Mouse (Mus musculus) cerebellum, postnatal 14 days (tissue): ENCODE results near the gene Zmynd11.
"Not testable (repeated sequence)": the region's sequence is repeated elsewhere in the genome, so short reads cannot be mapped to it uniquely, and the experiment has no call there.

Experiments
- DNase-seq, 2 experiments: peaks; one replicate each; pipeline ENCODE4 v3.0.0; 2021; ENCODE audit warnings: mixed read lengths in 2 of 2

Zmynd11 gene

GRCm38 (mm10) chr13:9764646-9765536, at the start of gene Zmynd11:
Gene Zmynd11 (minus strand): TSS chr13:9765330.
- DNase-seq = peak; percentile 75 to 79

- DNase-seq = peak; percentile 35 to 41
Observed at GRCm38 (mm10) chr13:9795889-9796631, 30.9 kb upstream of the Zmynd11 start.

DNA sequence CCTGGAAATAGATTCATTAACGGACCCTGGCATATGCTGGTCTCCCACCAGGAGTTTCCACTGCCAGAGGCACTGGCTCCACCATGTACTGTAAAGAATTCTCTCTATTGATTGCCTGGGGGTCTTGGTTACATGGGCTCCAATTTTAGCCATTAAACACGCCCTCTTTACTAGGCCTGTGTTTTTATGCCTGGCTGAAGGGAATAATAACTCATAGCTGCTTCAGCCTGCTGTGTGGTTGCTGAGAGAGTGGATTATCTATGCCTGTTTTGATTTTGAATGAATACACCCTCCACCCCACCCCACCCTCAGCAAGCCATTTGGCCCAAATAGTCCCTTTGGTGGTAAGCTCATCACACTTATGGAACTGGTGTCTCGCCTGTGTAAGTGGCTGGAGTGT, 20.9 kb upstream of the Zmynd11 start:
- DNase-seq = no peak

DNA sequence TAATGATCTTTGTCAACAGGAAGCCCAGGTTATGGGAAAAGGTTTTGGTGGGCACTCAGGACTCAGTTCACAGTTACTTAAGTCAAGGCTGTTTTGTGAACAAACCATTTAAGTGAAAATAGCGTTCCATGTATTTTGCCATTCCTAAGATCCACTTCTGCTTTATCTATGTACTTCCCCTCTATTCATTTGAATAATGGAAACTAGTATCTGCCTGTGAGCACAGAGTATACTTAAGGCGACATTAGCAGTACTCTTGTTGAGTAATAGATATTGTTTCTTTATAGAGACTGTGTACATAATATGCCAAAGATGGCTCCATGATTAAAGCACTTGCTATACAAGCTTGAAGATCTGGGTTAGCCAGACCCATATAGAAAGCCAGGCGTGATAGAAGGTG, 18.6 kb upstream of the Zmynd11 start:
- DNase-seq = no peak

GRCm38 (mm10) chr13:9775901-9776300, 10.8 kb upstream of the Zmynd11 start:
- DNase-seq = no peak

GRCm38 (mm10) chr13:9774077-9774476, 8.9 kb upstream of the Zmynd11 start:
- DNase-seq = no peak

DNA sequence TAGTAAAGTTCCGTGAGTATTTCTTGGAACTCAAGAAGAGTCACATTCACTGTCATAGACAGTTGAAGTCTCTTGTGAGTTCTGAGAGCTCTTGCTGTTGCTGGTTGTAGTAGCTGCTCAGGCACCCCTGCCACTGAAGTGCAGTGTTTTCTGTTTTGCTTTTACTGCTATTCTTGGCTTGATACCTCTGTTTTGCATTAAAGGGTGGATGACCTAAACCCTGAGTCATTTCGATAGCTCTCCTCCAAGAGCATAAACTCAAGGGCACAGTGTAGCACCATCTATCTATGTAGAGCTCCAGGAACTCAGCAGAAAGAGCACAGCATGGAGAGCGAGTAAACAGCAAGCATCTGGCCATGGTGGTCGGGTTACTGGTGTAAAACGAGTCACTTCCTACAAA, 2.1 kb upstream of the Zmynd11 start:
- DNase-seq = no peak

DNA sequence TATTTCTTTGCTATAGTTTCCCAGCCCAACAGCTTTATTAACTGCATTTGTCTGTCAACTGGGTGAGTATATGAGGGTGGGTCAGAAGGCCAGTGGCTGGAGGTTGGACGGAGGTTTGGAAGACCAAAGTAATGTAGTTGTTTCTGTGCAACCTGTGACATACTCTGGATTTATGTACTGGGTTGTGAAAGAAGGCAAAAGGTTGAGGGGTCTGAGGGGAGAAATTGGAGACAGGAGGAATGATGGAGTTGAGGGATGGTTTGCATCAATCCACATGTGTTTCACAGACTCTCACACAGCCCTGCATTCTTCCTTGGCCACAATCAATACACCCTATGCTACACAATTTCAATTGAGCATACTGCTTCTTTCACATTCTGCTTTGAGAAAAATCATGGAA, 1.4 kb upstream of the Zmynd11 start:
- DNase-seq = no peak

DNA sequence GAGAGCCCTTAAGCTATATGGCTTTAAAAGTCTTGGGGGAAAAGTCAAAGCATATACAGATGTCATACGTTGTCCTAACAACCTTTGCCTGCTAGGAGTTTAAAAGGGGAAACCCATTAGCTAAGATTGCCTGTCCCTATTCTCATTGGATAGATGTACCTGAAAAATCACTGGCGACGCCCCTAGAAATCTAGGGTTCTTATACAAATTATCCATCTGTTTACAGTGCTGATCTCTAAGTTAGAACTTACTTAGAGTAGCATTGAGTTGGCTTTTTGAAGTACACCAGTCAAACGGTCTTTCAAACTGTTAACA, 364 bp upstream of the Zmynd11 start:
- no peak for DNase-seq

- DNase-seq = peak; percentile 67 to 81
Observed at GRCm38 (mm10) chr13:9763828-9764645, 1.1 kb downstream of the Zmynd11 start.

DNA sequence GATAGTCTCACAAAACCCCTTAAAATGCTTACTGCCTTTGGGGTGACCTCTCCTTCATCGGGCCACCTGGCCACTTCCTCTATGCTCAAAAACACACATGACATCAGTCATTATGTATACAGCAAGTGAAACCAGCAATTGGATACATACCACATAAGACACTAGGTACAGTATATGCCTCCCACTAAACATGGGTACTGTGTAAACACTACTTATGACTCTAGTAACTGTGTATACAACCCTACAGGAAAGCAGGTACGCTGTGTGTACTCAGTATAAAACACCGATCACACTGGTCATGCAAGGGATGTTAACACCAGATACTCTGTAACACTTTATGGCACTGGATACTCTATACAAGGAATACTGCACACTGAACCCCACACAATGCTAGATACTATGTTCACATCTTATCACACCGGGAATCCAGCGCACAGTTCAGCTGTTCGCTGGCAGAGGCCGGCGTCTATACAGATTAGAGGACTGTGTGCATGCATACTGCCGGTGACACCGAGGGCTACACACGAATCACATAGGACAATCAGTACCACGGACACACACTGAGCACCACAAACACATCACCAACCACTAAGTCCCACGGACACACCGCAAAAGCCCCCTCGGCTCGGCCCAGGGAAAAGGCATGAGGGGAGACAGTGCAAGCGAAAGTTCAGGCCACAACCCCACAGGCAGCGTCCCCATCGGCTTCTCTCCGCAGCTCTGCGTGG, 1.9 kb downstream of the Zmynd11 start:
- DNase-seq = no peak

DNA sequence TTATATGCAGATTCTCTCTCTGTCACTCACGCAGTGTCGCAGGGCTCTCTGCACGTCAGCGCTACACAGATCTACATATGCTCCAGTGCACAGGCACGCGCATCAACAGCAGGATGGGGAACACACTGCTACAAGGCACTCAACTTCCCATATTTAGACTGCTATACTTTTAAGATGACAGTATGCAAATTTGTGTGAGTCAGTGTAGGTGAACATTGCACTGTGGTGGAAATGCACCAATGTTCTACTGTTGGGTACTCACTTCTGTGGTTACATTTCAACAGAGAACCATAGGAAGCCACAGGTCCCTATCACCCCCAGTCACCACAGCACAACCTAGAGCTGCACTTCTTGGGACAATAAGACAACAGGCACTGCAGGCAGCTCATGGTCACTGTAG, 5.1 kb downstream of the Zmynd11 start:
- DNase-seq = peak in 1 of 2 experiments; percentile 17

- DNase-seq = no peak
Observed at GRCm38 (mm10) chr13:9757842-9758491, 7.2 kb downstream of the Zmynd11 start.

DNA sequence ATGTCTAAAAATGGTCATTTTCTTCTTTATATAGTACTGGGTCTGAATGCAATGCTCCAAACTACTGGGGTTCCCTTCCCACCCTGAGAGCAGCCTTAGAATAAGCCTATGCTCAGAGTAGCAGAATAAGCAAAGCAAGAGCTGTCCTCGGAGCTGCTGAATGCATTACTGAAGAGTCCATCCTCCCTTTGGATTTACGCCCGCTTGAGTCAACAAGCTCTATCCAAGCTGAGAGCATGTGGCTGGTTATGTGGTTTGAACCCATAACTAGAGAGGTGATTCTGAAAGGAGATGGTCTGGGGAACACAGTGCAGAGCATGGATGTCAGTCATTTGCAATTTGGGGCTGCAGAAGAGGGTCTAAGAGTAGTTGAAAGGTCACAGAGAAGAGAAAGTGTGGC, 11.4 kb downstream of the Zmynd11 start:
- no peak for DNase-seq

- peak; percentile 63 to 69 for DNase-seq
Observed at GRCm38 (mm10) chr13:9750320-9750719, 14.8 kb downstream of the Zmynd11 start.

GRCm38 (mm10) chr13:9749796-9750195, 15.3 kb downstream of the Zmynd11 start:
- DNase-seq = no peak

GRCm38 (mm10) chr13:9738190-9738589, 26.9 kb downstream of the Zmynd11 start:
- no peak for DNase-seq

- no peak for DNase-seq
Observed at GRCm38 (mm10) chr13:9737024-9737423, 28.1 kb downstream of the Zmynd11 start.

DNA sequence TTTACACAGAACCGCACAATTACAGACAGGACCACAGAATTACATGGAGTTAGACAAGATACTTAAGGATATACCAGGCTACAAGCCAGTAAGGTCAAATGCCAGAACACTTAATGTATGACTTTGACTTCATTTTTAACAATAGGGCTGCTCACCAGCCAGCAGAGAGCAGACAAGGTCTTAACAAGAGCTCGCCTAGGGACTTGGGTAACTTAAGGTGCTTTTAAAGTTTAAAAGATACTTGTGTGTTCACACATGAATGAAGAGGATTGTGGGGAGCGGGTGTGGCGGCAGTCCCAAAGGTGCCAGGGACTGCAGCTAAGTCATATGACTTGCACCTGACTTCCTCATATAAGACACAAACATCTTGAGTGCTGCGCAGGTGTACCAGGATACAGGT, 32.9 kb downstream of the Zmynd11 start:
- not testable (repeated sequence) for DNase-seq

GRCm38 (mm10) chr13:9729073-9729472, 36.1 kb downstream of the Zmynd11 start:
- no peak for DNase-seq

DNA sequence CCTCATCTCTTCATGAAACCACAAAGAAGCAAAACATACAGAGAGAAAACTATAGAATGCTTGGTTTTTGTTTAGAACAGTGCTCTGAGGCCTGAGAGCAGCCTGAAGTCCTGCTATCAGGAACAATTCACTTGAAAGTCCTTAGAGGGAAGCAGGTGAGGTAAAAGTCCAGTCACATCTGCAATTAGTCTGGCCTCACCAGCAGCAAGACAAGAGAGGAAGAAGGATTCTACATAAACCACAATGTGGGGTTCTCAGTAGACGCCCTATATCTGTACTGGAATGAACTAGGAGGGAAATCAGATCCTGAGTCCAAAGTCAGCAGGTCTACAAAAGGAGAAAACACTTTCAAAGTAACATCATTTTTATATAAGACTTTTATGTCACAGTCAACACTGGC, 49.9 kb downstream of the Zmynd11 start:
- DNase-seq = no peak
